Mouse (Mus musculus) urinary bladder, adult 18-20 months (tissue): ENCODE data around the gene Tpst2.
"Not testable (repeated sequence)": the region's sequence is repeated elsewhere in the genome, so short reads cannot be mapped to it uniquely, and the experiment has no call there.

ENCODE experiments used
- DNase-seq, 2 experiments: peaks; one replicate each; pipeline ENCODE4 v3.0.0; 2022; ENCODE audit warnings: low spot score in 2 of 2, mixed read lengths in 2 of 2

The Tpst2 gene

GRCm38 (mm10) chr5:112296404-112297181 is 20.1 kb downstream of the Tpst2 start:
- no peak for DNase-seq

- no peak for DNase-seq
Observed at GRCm38 (mm10) chr5:112297257-112297656, 20.8 kb downstream of the Tpst2 start.

GRCm38 (mm10) chr5:112298226-112298988 is 21.9 kb downstream of the Tpst2 start:
- DNase-seq: no peak

DNA sequence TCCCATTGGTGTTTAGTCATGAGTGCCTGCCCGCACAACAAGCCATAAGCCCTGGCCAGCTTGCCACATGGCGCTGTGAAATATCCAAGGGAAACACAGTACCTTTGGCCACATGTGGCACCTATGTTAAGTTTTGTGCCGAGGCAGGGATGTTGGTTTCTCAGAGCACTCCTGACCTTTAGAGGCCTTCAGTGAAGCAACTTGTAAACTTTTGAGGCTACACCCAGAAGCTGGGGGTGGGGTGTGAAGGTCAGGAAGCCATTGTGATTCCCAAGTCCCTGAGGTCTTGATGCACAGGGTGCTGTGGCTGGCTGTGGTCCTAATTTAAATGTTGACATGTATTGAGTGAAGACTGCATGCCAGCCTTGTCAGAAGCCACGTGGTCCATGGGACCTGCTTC is 22.9 kb downstream of the Tpst2 start:
- no peak for DNase-seq

GRCm38 (mm10) chr5:112300112-112300511 is 23.6 kb downstream of the Tpst2 start:
- DNase-seq: no peak

DNA sequence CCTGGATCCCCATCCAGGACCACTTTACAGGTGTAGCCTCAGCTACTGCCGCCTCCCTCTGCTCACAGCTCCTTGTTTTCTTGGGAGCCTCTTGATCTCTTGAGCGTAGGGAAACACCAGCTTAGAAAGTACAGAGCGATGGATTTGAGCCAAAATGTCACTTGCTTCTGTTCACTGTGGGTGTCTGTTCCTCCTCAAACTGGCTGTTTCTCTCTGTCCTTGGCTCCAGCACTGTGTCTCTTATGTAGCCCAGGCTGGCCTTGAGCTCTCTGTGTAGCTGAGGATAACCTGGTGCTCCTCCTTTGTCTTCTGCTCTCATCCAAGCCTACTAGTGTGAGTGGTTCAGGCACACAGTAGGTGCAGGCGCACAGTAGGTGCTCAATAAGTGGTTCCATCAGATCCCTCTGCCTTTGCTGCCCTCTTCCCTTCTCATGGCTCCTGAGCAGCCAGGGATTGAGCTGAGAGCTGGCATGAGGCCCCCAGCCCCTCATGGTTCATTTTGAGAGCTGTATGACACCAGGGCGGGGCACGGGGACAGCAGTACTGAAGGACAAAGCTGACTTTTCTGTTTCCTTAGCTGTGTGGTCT is 24.3 kb downstream of the Tpst2 start:
- no peak for DNase-seq

DNA sequence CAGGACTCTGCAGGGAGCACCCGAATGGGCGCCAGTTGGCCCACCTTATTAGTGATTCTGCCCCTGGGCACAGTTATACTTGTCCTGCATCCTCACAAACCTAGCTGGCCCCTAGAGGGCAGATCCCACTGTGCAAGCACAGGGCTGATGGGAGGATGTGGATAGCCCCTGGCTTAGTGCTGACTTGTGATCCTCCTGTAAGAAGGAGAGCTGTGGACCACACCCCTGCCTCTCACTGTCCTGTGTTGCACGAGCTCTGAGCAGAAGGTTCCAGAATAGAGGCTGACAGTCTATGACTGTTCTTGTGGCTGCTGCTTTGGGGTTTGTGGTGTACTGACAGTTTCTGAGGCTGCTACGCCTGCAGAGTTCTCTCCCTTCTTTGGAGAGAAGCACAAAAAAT is 25.2 kb downstream of the Tpst2 start:
- DNase-seq: no peak

GRCm38 (mm10) chr5:112302310-112302709 is 25.8 kb downstream of the Tpst2 start:
- no peak for DNase-seq

GRCm38 (mm10) chr5:112305842-112306241 is 29.4 kb downstream of the Tpst2 start:
- no peak for DNase-seq

GRCm38 (mm10) chr5:112313222-112313885 is 36.9 kb downstream of the Tpst2 start:
- no peak for DNase-seq

GRCm38 (mm10) chr5:112316468-112316867 is 40.0 kb downstream of the Tpst2 start:
- no peak for DNase-seq

DNA sequence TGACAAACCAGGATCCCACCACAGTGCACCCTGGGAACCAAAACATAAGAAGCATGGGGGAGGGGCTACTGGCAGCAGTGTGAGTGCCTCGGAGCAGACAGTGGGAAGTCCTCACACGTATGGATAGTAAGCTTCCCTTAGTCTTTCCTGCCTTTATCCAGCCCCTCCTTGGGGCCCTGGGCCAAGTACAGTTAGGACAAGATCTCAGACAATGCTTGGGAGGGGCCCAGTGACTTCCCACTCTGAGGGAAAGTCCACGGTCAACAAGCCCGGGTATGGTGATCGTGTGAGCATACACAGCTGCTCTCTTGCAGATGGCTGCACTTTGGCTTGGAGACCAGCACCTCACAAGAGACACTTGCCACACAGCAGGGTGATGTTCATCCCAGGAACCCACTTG is 40.8 kb downstream of the Tpst2 start:
- DNase-seq: no peak

DNA sequence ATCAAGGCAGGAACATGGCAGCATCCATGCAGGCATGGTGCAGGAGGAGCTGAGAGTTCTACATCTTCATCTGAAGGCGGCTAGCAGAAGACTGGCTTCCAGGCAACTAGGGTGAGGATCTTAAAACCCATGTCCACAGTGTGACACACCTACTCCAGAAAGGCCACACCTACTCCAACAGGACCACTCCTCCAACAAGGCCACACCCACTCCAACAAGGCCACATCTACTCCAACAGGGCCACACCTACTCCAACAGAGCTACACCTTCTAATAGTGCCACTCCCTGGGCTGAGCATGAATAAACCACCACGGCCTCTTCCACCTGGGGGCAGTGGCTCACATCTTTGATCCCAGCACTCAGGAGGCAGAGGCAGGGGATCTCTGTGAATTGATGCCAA is 42.9 kb downstream of the Tpst2 start:
- not testable (repeated sequence) for DNase-seq

GRCm38 (mm10) chr5:112320379-112320778 is 43.9 kb downstream of the Tpst2 start:
- DNase-seq: no peak

- DNase-seq: no peak
Observed at GRCm38 (mm10) chr5:112320936-112321335, 44.4 kb downstream of the Tpst2 start.

DNA sequence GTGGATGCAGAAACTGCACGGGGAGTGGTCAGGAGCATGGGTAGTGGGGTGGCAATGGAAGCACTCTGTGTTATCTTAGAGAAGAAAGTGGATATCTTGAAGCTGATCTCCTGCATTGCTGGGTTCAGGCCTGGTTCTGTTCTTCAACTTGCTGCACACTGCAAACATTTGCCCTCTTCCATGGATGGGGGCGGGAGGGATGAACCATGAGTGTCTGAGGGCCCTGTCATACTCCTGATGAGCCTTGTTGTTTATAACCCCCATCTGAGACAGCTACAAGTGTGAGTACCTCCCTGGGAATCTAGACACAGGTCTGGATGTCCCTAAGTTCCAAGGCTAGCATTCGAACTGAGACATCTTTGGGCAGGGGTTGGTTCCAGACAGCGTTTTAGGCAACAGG is 44.9 kb downstream of the Tpst2 start:
- no peak for DNase-seq

GRCm38 (mm10) chr5:112323246-112323645 is 46.8 kb downstream of the Tpst2 start:
- no peak for DNase-seq

GRCm38 (mm10) chr5:112324637-112325545 is 48.4 kb downstream of the Tpst2 start:
- peak; percentile 25 to 31 for DNase-seq

GRCm38 (mm10) chr5:112325546-112326445 is 49.3 kb downstream of the Tpst2 start, which contains the start of gene Tfip11:
TSS of gene Tfip11 (plus strand) at chr5:112326358.
- DNase-seq: peak; percentile 92 to 95

DNA sequence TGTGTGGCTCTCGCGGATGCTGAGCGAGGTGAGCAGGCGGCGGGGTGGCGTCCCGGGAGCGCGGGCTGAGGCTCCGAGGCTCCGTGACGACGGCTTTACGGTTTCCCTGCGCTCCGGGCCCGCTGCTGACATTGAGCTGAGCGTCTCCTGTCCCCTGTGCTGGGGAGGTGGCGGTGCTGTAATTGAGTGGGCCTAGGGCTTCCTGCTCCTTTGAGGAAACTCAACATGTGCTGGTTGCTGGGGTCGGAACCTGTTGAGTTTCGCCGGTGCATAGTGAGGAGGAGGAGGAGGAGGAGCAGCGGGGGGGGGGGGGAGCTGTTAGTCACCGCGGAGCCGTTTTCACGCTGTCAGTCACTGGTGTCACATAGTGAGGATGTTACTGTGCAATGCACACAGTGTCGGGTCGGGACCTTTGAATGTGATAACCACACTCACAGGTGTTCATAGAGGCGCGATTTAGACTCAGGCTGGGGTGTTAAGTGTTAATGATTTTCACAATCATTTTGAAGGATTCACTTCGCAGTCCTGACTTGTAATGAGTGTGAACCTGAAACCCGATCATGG is 50.0 kb downstream of the Tpst2 start:
- no peak for DNase-seq
